Mouse (Mus musculus): ENCODE data around the gene Ilkap.
A peak's percentile ranks its signal among the peaks of the same experiment; 100 is the strongest.

Gene Ilkap

GRCm38 (mm10) chr1:91364822-91365644, 33.6 kb downstream of the Ilkap start:
- Histone ChIP-seq H3K27me3 (ENCODE audit: insufficient read depth, low read length) (peaks cover 62% of the 10 kb centered on the region), H3K36me3 (ENCODE audit: insufficient read depth, low read length) (no peaks in the 10 kb centered on the region), H3K4me3 (replicated peaks; ENCODE audit: low read length) (no peak overlapping the region), H3K9me3 (ENCODE audit: low read length) (peaks cover 15% of the 10 kb centered on the region; the same call in 1 of the 2 replicates), H3K4me1 (replicated peaks; ENCODE audit: low read depth, low read length) (peaks cover 30% of the 10 kb centered on the region)
- no peak for TF ChIP-seq CTCF (conservative IDR thresholded peaks at IDR 0.05; ENCODE audit: low read length)
- no peak for TF ChIP-seq POU5F1 (IDR thresholded peaks at IDR 0.05; ENCODE audit: borderline replicate concordance, low read length)
- no peak for TF ChIP-seq NANOG (IDR thresholded peaks at IDR 0.05; ENCODE audit: borderline replicate concordance, low read length)

- H3K9me3 ChIP-seq (ENCODE audit: low read length): peaks cover 15% of the 10 kb centered on the region; the same call in 1 of the 2 replicates
- peaks cover 54% of the 10 kb centered on the region for H3K27me3 ChIP-seq (ENCODE audit: insufficient read depth, low read length)
- TF ChIP-seq POU5F1 (IDR thresholded peaks at IDR 0.05; ENCODE audit: borderline replicate concordance, low read length): no peak
- no peak for TF ChIP-seq NANOG (IDR thresholded peaks at IDR 0.05; ENCODE audit: borderline replicate concordance, low read length)
- TF ChIP-seq CTCF (conservative IDR thresholded peaks at IDR 0.05; ENCODE audit: low read length): no peak
- H3K4me1 ChIP-seq (replicated peaks; ENCODE audit: low read depth, low read length): peaks cover 11% of the 10 kb centered on the region
- no peaks in the 10 kb centered on the region for H3K36me3 ChIP-seq (ENCODE audit: insufficient read depth, low read length)
- H3K4me3 ChIP-seq (replicated peaks; ENCODE audit: low read length): no peak overlapping the region
These were observed 36.5 kb downstream of the Ilkap start for GRCm38 (mm10) chr1:91362113-91362512.

DNA sequence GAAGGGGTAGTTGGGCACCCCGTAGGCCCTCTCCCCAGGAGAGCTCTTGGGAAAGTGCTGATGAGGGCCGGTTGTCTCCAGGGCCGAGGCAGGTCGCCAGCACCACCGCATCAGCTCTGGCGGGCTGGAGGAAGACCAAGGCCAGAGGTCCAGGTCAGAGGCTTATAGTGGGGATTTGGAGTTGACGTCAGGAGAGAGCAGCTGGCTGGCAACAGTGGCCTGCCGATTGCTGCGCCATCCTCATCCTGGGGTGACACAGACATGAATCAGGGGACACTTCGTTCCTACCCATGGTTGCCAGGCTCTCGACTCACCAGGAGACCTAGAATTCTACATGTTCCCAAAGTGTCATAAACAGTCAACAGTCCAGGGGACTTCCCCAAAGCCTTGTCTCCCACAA, 42.5 kb downstream of the Ilkap start:
- H3K27me3 ChIP-seq (ENCODE audit: insufficient read depth, low read length): peaks cover 37% of the 10 kb centered on the region
- no peak for TF ChIP-seq NANOG (IDR thresholded peaks at IDR 0.05; ENCODE audit: borderline replicate concordance, low read length)
- no peak for TF ChIP-seq POU5F1 (IDR thresholded peaks at IDR 0.05; ENCODE audit: borderline replicate concordance, low read length)
- TF ChIP-seq CTCF (conservative IDR thresholded peaks at IDR 0.05; ENCODE audit: low read length): no peak

DNA sequence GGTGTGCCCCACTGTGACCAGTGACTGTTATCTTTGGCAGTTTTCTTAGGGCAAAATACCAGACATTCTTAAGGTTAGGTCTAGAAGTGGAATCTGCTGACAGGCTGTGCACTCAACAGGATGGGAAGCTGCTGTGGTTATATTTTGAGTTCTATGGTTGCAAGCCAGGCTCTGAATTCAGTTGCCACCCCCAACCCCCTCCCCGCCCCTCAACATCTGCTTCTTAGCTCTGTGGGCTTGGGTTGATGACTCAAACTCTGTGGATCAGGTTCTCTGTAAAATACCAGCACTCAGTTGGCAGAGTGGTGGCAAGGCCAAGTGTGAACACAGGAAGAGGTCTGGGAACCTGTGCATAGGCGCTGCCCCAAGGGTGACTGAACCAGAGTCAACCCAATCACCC, 46.3 kb downstream of the Ilkap start:
- Histone ChIP-seq H3K36me3 (ENCODE audit: insufficient read depth, low read length) (no peaks in the 10 kb centered on the region), H3K27me3 (ENCODE audit: insufficient read depth, low read length) (peaks cover 34% of the 10 kb centered on the region), H3K4me3 (replicated peaks; ENCODE audit: low read length) (no peak overlapping the region), H3K9me3 (ENCODE audit: low read length) (no peaks in the 10 kb centered on the region), H3K4me1 (replicated peaks; ENCODE audit: low read depth, low read length) (peaks cover 7% of the 10 kb centered on the region)
- TF ChIP-seq NANOG (IDR thresholded peaks at IDR 0.05; ENCODE audit: borderline replicate concordance, low read length) (no peak), POU5F1 (IDR thresholded peaks at IDR 0.05; ENCODE audit: borderline replicate concordance, low read length) (no peak), CTCF (conservative IDR thresholded peaks at IDR 0.05; ENCODE audit: low read length) (no peak)

More for the DNA sequence above, 42.5 kb downstream of the Ilkap start:
- Histone ChIP-seq H3K36me3 (ENCODE audit: insufficient read depth, low read length) (no peaks in the 10 kb centered on the region), H3K4me3 (replicated peaks; ENCODE audit: low read length) (no peak overlapping the region), H3K9me3 (ENCODE audit: low read length) (no peaks in the 10 kb centered on the region), H3K4me1 (replicated peaks; ENCODE audit: low read depth, low read length) (peaks cover 7% of the 10 kb centered on the region)

- H3K9me3 ChIP-seq (ENCODE audit: low read length): no peaks in the 10 kb centered on the region
- H3K4me1 ChIP-seq (replicated peaks; ENCODE audit: low read depth, low read length): peaks cover 7% of the 10 kb centered on the region
- no peak for TF ChIP-seq NANOG (IDR thresholded peaks at IDR 0.05; ENCODE audit: borderline replicate concordance, low read length)
- no peak for TF ChIP-seq CTCF (conservative IDR thresholded peaks at IDR 0.05; ENCODE audit: low read length)
- TF ChIP-seq POU5F1 (IDR thresholded peaks at IDR 0.05; ENCODE audit: borderline replicate concordance, low read length): no peak
- H3K36me3 ChIP-seq (ENCODE audit: insufficient read depth, low read length): no peaks in the 10 kb centered on the region
- peaks cover 38% of the 10 kb centered on the region for H3K27me3 ChIP-seq (ENCODE audit: insufficient read depth, low read length)
- H3K4me3 ChIP-seq (replicated peaks; ENCODE audit: low read length): no peak overlapping the region
These were observed 47.4 kb downstream of the Ilkap start for GRCm38 (mm10) chr1:91351249-91351648.

GRCm38 (mm10) chr1:91350841-91351240, 47.8 kb downstream of the Ilkap start, which contains the start of gene Klhl30:
Gene Klhl30 (plus strand): TSS chr1:91351016.
- no peak within 1 kb of the TSS for H3K4me3 ChIP-seq (replicated peaks; ENCODE audit: low read length)
- no peaks in the 10 kb centered on the region for H3K9me3 ChIP-seq (ENCODE audit: low read length)
- peaks cover 7% of the 10 kb centered on the region for H3K4me1 ChIP-seq (replicated peaks; ENCODE audit: low read depth, low read length)
- TF ChIP-seq CTCF (conservative IDR thresholded peaks at IDR 0.05; ENCODE audit: low read length): no peak
- TF ChIP-seq NANOG (IDR thresholded peaks at IDR 0.05; ENCODE audit: borderline replicate concordance, low read length): no peak
- TF ChIP-seq POU5F1 (IDR thresholded peaks at IDR 0.05; ENCODE audit: borderline replicate concordance, low read length): no peak
- peaks cover 42% of the 10 kb centered on the region for H3K27me3 ChIP-seq (ENCODE audit: insufficient read depth, low read length)
- no peaks in the 10 kb centered on the region for H3K36me3 ChIP-seq (ENCODE audit: insufficient read depth, low read length)

GRCm38 (mm10) chr1:91346892-91347291, 51.7 kb downstream of the Ilkap start:
- Histone ChIP-seq H3K27me3 (ENCODE audit: insufficient read depth, low read length) (peaks cover 64% of the 10 kb centered on the region), H3K4me3 (replicated peaks; ENCODE audit: low read length) (no peak overlapping the region), H3K4me1 (replicated peaks; ENCODE audit: low read depth, low read length) (peaks cover 21% of the 10 kb centered on the region), H3K36me3 (ENCODE audit: insufficient read depth, low read length) (no peaks in the 10 kb centered on the region), H3K9me3 (ENCODE audit: low read length) (no peaks in the 10 kb centered on the region)
- peak; percentile 88 for TF ChIP-seq CTCF (conservative IDR thresholded peaks at IDR 0.05; ENCODE audit: low read length)
- TF ChIP-seq NANOG (IDR thresholded peaks at IDR 0.05; ENCODE audit: borderline replicate concordance, low read length): no peak

DNA sequence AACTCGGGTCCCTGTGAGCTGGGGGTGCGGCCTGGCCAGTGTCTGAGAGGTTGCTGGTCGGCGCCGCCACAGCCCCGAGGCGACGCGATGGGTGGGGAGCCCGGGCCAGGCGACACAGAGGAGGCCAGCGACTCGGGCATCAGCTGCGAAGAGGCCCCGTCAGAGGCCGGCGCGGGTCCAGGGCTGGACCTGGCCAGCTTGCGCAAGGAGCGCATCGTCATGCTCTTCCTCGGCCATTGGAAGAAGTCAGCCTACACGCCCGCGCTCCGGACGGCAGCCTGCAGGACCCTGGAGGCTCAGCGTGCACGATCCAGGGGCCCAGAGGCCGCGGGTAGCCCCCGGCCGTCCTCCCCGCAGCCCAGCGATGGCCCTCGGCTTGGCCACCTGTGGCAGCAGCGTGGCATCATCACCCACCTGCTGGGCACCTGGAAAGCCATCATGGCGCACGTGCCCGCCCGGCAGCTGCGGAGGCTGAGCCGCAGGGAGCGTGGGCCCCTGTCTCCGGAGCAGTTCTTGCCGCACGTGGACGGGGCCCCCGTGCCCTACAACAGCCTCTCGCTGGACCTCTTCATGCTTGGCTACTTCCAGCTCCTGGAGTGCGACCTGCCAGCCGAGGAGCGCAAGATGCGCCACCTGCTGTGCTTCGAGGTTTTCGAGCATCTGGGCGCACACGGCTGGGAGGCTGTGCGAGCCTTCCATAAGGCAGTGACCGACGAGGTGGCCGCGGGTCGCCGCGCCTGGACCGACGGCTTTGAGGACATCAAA, 53.5 kb downstream of the Ilkap start:
- no peaks in the 10 kb centered on the region for H3K9me3 ChIP-seq (ENCODE audit: low read length)
- H3K36me3 ChIP-seq (ENCODE audit: insufficient read depth, low read length): no peaks in the 10 kb centered on the region
- H3K4me1 ChIP-seq (replicated peaks; ENCODE audit: low read depth, low read length): peaks cover 21% of the 10 kb centered on the region
- TF ChIP-seq CTCF (conservative IDR thresholded peaks at IDR 0.05; ENCODE audit: low read length): no peak
- TF ChIP-seq POU5F1 (IDR thresholded peaks at IDR 0.05; ENCODE audit: borderline replicate concordance, low read length): no peak
- TF ChIP-seq NANOG (IDR thresholded peaks at IDR 0.05; ENCODE audit: borderline replicate concordance, low read length): no peak
- H3K27me3 ChIP-seq (ENCODE audit: insufficient read depth, low read length): peaks cover 71% of the 10 kb centered on the region
- peak overlapping the region; percentile 74 for H3K4me3 ChIP-seq (replicated peaks; ENCODE audit: low read length)

Measured in E14TG2a.4 (cell line).